Mouse (Mus musculus) kidney, adult 18-20 months (tissue): ENCODE data around the gene Cd300lf.

Experiments used
- DNase-seq: peaks from one replicate; pipeline ENCODE4 v3.0.0; 2021

The Cd300lf gene

DNA sequence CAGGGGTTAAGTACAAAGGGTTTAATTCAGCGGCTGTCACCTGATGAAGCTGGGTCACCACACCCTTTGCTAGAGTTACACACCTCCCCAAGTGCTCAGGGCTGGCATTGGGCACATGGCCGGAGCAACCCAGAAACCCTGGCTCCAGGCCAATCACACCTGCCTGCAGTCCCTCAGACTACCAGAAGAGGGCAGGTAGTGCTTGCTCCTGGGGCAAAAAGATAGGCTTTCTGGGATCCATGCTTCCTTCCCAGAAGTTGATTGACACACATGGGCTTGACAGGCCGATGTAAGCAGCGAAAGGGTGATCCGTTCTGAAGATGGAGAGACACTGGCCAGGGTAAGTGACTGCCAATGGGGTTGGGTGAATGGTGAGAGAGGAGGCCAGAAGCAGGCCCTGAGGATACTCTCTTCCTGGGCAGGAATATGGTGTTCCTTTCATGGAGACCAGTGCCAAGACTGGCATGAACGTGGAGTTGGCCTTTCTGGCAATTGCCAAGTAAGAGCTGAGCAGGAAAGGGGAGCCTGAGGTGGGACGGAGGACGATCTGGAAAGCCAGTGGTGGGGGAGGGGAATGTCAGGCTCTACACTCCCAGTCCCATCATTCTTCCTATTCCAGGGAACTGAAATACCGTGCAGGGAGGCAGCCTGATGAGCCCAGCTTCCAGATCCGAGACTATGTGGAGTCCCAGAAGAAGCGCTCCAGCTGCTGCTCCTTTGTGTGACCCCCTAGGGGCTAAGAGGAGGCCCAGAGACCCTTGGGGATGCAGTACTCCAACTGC is 26.4 kb upstream of the Cd300lf start:
- DNase-seq: peak; percentile 99

DNA sequence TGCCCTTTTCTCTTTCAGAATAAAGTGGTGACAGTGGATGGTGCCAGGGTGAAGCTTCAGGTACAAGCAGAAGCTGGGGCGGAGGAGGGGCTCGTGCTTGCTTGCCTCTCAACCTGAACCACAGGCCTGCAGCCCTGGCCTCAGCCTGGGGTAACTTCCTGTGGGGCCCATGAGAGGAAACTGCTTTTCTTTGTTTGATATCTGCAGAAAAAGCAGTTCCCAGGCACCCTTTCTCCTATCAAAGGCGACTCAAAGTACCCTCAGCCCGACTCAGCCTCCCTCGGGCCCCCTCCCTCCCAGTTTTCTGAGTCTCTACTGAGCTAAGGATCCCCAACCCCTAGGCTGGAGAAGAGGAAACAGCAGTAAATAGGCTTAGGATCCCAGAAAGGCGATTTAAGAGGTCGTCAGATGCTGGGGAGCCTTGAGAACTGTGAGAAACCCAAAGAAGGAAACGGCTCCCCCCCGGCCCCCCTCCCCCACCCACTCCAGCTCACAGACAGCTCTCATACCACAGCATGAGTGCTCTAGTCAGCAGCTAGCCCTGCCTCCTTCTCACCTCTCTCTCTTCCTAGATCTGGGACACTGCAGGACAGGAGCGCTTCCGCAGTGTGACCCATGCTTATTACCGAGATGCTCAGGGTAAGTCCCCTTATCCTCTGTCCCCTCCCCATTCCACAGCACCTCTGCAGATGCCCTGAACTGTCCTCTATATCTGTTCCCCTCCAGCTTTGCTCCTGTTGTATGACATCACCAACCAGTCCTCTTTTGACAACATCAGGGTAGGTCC is 24.3 kb upstream of the Cd300lf start:
- DNase-seq: no peak

DNA sequence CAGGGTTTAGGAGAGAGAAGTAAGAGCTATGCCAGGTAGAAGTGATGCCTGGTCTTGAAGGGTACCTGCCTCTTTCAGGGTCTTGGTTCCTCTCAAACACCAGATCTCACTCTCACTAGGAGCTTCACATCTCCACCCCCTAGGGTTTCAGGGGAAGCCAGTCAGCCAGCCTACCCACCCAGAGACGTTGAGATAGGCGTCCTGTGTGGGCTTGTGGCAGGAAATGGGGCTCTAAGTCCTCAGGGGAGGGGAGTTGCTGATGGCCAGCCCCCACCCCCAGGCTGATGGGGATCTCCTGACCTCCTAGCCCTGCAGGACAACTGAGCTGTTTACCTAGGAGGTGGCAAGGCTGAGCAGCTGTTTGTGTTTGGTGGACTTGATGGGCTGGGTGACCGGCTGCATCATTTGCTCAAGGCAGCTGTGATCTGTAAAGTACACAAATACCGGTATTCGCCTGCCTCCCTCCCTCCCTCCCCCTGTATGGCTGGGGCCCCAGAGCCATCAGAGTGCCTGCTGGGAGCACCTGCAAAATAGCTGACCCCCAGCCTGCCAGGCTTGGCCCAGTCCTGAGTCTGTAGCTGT is 21.4 kb upstream of the Cd300lf start:
- no peak for DNase-seq

DNA sequence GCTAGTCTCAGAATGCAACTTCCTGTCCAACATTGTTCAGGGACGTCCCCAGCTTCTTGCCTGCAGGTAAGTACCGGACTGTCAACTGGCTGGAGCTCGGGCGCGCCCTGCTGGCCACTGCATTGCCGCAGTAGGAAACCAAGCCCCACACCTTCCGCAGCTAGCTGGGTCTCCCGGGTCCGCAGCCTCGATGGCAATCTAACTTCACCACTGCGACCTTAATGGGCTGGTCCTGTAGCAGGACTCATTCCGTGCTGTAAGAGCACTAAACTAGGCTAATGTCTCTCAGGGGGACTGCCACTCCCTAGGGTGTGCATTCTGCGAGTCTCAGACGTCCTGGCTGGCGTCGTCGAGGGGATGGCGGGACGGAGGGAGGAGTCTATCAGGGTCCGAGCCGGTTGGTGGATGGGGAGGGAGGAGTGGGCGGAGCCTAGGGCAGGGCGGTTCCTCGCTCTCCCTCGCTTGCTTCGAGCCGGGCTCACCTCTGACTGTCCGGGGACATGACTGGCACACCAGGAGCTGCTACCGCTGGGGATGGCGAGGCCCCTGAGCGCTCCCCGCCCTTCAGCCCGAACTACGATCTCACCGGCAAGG is 20.0 kb upstream of the Cd300lf start:
- DNase-seq: peak; percentile 87

DNA sequence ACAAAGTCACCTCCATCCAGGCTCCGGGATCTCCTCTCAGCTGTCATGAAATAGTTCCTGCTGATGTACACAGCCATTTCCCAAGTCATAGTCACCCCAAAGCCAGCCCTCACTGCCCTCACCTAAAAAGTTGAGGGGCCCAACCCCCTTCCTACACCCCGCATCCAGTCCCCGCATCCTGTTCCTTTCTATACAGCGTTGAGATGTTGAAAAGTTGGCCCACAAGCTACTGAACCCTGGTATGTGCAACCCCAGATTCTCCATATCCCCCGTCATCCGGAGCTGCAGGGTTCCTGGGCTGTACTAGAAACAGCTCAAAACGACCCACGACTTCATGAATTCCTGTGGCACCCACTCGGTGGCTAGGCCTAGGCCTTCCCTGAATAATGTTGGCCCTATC is 19.3 kb upstream of the Cd300lf start:
- DNase-seq: no peak

DNA sequence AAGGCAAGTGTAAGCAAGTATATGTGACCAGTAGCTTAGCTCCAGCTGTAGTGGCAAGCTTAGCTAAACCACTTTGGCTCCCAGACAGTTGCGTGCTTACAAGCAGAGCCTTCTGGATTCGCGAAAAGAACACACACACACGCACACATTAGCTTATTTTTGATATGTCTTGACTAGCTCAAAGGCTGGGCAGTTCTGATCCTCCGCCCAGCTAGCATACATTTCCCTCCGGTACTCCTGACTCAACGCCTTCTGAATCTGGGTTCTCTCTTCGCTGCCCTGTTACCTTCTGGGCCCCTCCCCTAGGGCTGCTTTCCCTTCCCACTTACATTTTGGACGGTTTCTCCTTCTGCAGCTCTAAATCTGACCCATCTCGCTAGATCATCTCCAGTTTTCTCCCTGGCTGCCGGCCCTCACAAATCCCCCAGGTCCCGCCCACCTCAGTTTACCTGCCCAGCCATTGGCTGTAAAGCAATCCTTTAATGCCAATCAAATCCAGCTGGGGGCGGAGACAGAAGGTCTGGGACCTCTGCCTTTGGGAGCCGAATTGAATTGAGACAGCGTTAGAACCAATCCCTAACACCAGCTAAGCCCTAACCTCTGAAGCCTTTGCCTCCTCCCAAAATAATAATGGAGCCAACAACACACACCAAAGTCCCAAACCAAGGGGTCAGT is 18.1 kb upstream of the Cd300lf start:
- DNase-seq: peak; percentile 71

DNA sequence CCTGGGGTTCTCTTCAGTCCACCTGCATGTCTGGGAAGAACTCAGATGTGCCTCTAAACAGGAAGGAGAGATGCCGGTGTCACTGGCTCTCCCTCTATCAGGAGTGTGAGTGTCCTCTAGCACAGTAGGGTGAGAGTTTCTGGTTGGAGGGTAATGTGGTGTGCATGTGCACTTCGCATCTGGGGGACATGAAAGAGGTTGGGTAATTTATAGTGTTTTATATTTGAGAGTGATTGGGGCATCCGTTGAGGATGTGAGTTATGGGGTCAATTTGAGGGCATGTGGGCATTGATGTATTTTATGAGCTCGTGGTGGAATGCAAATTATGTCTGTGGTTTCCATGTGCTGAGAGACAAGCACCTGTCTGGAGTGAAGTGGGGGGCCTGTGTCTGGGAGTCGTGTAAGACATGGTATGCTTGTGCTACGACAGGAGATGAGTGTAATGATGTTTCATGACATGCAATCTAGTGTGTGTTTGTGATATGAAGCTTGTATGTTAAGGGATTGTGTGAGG is 17.0 kb upstream of the Cd300lf start:
- no peak for DNase-seq

DNA sequence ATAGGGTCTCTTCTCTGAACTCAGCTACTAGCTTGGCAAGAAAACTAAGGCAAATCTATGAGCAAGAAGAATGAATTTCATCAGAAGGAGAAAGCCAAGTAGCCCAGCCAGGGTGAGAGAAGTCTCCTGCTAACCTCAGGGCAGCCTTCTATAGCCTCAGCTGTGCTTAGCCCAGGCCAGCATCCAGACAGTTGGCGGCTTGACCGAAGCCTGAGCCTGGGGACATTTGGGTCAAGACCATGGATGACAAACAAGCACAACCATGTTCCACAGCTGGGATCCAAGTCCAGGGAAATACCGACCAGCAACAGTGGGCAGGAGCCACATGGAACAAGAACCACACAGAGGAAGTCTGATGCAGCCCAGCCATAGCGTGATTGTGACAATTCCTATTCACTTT is 14.0 kb upstream of the Cd300lf start:
- DNase-seq: no peak

DNA sequence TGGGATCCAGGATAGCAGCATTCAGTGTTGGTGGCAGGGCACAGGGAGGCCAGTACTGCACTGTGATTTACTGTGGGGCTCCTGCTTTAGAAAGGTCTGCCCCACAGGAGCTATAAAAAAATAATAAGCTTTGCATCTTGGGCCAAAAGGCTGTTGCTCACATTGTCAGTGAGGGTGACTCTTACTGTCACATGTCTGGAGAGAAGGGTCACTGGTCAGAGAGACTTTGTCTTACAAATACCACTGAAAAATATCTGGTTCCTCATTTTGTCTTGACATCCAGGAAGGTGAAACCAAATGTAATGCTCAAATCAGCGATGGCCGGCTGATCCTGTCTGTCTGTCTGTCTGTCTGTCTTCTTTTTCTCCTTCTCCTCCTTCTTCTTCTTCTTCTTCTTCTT is 8.2 kb upstream of the Cd300lf start:
- no peak for DNase-seq

DNA sequence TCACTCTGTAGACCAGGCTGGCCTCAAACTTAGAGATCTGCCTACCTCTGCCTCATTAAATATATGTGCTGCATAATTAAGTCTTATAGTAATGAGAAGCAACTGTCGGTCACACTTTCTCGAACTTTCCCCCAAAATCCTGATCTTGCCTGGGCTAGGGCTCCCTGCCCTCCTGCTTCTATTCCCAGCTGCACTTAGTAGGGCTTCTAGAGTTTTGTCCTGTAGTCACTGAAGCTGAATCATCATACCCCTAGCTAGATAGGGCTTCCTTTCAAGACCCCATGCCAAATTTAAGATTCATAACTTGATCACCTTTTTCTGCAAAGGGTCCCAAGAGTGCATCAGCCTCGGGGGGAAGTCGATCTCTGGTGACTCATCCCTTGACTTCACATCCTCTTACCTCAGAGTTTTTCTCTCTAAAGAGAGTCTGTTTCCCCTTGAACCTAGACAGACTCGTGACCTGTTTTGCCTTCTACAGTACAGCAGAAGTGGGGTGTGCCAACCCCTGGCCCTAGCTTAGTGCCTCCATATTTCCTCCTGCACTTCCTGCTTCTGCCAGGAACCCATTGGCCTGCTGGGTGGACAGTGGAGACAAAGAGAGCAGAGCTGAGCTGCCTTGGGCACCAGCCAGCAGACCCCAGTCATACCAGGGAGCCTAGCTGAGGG is 4.9 kb upstream of the Cd300lf start:
- no peak for DNase-seq

DNA sequence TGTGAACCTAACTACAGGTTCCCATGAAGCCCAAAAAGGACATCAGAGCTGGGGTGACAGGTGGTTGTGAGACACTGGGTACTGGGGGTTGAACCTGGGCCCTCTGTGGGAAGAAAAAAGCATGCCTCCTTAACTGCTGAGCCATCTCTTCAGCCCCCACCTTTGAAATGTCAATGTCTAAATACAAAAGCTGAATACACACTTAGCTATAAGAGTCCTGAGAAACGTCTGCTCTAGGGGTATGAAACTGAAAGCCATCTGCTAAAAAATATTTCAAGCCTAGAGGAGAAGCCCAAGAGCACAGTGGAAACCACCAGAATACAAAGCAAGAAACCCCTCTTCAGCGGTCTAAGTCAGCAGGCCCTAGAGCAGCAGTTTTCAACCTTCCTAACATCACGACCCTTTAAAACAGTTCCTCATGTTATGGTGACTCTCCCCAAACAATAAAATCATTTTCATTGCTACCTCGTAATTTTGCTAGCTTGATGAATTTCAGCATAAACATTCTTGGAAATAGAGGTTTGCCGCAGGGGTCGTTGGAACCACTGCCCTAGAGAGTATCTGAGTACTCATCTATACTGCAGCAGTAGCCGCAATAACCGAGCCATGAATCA is 1.9 kb downstream of the Cd300lf start:
- no peak for DNase-seq

DNA sequence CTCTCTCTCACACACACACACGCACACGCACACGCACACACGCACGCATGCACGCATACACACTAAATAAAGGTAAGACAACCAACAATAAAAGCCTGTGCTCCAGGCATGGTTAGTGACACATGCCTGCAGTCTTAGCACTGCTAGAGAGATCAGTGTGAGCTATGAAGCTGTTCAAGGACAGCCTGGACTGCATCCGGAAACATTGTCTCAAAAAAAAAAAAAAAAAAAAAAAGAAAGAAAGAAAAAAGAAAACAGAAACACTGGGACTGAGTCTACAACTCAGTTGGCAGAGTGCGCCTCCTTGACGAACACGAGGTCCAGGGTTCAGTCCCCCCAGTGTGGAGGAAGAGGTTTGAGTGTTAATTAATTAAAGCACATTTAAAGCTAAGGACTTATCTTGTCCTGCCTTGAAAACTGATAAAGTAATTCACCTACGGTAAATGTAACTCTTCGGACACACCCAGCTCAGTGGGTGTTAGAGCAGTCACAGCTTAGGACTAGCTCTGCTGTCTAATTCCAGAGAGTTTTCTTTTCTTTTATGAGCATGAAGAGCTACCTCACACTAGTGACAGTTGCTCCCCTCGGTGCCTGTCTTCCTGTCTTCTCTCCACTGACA is 4.2 kb downstream of the Cd300lf start:
- no peak for DNase-seq

DNA sequence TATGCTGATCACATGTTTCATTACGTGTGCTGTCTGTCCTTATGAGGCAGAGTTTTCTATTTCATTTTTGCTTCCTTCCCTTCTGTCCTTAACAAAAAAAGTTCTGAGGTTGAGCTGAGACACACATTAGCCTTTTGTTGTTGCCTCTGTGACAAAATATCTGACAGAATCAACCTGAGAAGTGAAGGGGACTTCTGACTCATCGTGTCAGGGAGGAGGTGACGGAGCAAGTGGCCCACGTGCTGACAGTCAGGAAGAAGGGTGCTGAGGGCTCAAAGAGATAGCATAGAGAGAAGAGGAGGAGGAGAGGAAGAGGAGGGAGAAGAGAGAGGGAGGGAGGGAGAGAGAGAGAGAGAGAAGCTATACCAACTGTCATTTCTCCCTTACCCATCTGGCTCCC is 5.3 kb downstream of the Cd300lf start:
- no peak for DNase-seq

DNA sequence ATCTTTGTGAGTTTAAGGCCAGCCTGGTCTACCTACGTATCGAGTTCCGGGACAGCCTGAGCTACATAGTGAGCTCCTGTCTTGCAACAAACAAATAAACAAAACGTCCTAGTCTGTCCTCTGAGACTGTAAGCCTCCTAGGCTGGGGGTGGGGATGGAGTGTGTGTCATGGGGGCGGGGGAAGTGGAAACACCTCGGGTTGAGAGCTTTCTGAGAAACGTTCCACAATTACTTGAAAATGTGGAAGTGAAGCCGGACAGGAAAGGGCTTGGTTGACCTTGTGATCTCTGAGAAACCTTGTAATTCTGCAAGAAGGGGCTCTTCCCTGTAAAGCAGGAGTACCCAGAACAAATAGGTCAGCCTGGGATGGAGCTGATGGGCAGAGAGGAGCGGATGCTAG is 14.4 kb downstream of the Cd300lf start:
- DNase-seq: no peak

DNA sequence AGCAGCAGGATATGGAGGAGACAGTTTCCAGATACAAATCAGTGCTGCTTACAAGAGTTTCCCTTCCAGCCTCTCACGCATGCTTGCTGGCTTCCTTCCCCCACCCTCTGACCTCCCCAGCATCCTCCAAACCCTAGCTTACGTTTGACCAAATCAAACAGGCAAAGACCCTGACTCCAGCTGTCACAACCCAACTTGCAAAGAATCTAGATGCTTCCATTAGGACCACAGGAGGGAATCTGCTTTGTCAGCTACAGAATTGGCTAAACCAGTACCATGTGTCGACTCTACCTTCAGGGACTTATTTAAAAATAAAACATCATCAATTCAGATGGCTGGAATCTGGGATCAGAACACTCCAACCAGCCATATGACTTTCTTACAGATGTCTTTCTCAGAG is 21.6 kb downstream of the Cd300lf start:
- no peak for DNase-seq

DNA sequence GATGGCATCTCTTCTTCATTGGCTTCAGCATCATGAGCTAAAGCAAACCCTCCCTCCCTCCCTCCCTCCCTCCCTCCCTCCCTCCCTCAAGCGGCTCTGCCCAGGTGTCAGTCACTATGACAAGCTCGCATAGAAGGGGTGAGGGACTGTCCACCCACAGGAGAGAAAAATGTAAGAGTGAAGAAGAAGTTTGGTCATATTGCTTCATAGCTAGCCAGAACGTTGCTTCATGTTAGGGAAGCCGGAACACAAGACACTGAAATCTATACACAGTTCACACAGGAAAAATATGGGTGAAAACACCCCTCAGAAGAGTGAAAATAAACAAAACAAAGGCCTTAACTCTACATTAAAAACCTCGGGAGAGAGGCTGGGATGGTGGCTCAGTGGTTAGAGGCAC is 23.5 kb downstream of the Cd300lf start:
- DNase-seq: no peak

DNA sequence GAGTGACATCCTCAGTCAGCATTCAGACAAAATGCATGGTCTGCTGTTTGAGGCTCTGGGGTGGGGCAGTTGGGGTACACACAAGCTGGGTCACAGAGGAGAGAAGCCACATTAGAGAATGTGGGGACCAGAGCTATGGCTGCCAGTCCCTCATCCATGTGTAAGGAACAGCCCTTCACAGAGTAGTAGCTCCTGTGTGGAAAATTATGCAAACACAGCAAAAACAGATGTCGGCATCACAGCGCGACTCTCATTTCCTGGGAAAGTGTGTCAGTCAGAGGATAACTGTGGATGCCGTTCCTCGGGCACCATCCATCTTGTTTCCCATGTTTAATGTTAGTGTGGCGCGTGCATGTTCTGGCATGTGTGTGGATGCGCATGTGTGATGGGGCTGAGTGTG is 25.6 kb downstream of the Cd300lf start:
- DNase-seq: no peak

DNA sequence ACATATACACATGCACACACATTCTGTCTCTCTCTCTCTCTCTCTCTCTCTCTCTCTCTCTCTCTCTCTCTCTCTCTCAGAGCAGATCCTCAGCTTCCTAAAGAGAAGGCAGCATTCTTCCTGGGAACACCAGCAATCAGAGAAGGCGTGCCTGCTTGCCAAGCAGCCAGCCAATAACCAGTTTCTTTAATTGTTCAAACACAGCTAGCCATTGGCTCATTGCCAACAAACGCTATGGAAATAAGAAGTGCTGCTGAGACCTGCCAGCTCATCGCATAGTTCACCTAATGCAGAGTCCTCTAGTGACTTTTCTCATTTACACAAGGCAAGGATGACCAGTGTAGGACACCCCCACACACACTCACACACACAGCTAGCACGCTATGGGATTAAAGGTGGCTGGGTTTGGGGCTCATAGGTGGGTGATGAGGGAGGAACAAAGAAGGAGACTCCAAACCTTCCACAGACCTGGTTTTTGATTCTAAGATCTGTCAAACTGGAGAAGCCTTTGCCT is 26.3 kb downstream of the Cd300lf start:
- DNase-seq: no peak

DNA sequence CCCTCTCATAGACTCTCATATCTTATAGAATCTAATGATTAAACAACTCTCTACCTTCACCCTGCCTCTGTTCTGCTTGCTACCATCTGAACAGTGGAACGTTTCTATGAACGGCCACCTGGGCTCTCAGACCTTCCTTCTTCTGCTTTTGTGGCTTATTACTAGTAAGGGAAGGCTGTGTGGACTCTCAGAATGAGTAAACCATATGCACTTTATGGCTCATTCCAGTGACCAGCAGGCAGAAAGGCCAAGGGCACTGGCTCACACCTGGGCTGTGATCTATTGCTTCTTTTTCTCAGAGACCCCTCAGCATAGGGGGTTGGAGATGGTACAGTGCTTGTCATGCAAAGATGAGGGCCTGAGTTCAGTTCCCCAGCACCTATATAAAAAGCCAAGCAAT is 27.2 kb downstream of the Cd300lf start:
- DNase-seq: no peak

DNA sequence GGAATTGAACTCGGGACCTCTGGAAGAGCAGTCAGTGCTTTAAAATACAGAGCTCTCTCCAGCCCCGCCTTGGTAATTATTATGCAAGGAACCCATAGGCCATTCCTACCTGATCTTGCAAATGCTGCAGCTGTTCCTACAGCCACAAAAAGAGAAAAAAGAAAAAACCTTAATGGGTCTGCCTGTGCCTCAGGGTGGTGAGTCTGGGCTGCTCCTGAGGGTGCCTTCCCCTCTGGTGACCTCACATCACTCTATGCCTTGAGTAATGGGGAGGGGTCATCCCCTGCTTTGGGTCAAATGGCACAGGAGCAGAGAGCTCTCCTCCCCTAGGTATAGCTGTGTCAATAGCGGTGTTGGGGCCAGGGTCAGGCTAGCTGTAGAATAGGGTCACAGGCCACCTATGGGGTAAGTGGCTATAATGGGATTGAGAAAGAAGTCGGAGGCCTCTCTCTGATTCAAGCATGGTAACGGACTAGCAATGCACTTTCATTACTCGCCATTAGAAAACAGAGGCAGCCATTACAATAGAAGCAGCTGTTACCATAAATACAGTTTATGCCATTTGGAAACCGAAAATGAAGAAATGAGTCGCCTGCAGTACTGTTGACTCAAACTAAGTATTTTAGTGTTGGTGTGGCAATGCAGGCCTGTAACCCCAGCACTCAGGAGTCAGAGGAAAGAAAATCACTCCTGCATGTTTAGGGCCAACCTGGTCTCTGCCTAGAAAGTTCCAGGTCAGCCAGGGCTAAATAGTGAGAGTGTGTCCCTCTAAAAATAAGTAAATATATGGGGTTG is 28.8 kb downstream of the Cd300lf start:
- no peak for DNase-seq
